In the genomic region with DNA sequence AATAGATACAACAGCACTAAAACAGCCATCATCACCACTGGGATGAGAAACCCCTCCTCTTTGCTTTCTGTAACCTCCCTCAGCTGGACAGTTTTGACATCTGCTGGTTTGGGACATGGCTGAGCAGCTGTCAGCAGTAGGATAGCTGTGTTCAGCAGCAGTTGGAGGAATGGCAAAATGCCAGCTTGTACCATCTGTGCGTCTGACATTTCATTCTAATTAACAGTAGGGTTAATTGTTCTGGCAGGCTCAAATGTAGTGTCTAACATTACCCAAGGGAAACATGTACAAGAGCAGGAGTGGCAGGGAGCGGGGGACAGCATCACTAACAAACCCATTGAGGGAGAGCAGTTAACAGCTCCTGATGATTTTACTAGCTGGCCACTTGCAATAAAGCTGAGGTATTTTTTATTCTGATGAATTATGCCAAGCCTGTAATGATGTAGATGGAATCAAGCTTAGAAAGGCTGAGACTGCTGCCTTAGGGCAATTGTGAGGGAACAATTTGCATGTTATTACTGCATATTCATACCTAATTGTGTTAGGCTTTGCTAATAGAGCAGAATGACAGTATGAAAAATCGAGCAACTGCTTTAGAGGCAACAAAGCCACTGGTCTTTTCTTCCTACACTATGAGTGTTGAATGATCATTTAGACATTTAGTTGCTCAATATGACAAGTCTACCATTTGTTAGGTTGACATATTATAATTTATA, we compare ENCODE assay signal across 8 mouse cellular contexts. TPM values are rescaled to one million over a fixed set of nuclear protein-coding genes. Genes with fewer than 3 reads are reported as not detected.
DNase-seq lines count a peak whose midpoint lies in the region; ATAC-seq and TF ChIP-seq lines count a peak whose summit lies in the region.

No protein-coding gene starts in this region.

- peak; percentile 67 for ATAC-seq in limb, embryonic 13.5 days (ENCODE audit: low FRiP score, low read depth)
- peak; percentile 87 for ATAC-seq in embryonic facial prominence, embryonic 12.5 days (ENCODE audit: insufficient number of reproducible peaks, insufficient read depth, low FRiP score, low TSS enrichment)
- peak; percentile 95 for ATAC-seq in neural tube, embryonic 11.5 days (ENCODE audit: insufficient read depth, low FRiP score, low TSS enrichment)
- no peak for ATAC-seq in liver, embryonic 12.5 days

- H3K36me3 ChIP-seq in limb, embryonic 13.5 days, result no peaks in the 10 kb centered on the region
- H3K36me3 ChIP-seq in limb, embryonic 10.5 days, result no peaks in the 10 kb centered on the region
- H3K36me3 ChIP-seq in embryonic facial prominence, embryonic 12.5 days, result no peaks in the 10 kb centered on the region
- no peaks in the 10 kb centered on the region for H3K36me3 ChIP-seq in neural tube, embryonic 11.5 days (ENCODE audit: control insufficient read depth, insufficient read depth, low read length)
- no peaks in the 10 kb centered on the region for H3K36me3 ChIP-seq in liver, embryonic 12.5 days
- H3K36me3 ChIP-seq in thymus, adult 2 months (ENCODE audit: control insufficient read depth, insufficient read depth, low read length), result no peaks in the 10 kb centered on the region

- H3K4me2 ChIP-seq in limb, embryonic 13.5 days (replicated peaks), result no peak overlapping the region
- H3K4me2 ChIP-seq in embryonic facial prominence, embryonic 12.5 days (replicated peaks), result no peak overlapping the region
- H3K4me2 ChIP-seq in neural tube, embryonic 11.5 days (ENCODE audit: low read depth), result no peak overlapping the region
- H3K4me2 ChIP-seq in liver, embryonic 12.5 days, result no peak overlapping the region

- no peak for DNase-seq in limb, embryonic 10.5 days (ENCODE audit: low spot score)
- peak; percentile 55 to 60 for DNase-seq in layer of hippocampus, adult 2 months (ENCODE audit: low spot score in 2 of 2)
- peak; percentile 54 for DNase-seq in neural tube, embryonic 11.5 days (ENCODE audit: low spot score)
- no peak for DNase-seq in spleen, adult 12 weeks (ENCODE audit: low spot score)
- no peak for DNase-seq in thymus, adult 2 months

- no peak overlapping the region for H3K9ac ChIP-seq in limb, embryonic 13.5 days
- H3K9ac ChIP-seq in embryonic facial prominence, embryonic 12.5 days, result no peak overlapping the region
- H3K9ac ChIP-seq in neural tube, embryonic 11.5 days (ENCODE audit: low read length), result no peak overlapping the region
- no peak overlapping the region for H3K9ac ChIP-seq in liver, embryonic 12.5 days

- TF ChIP-seq CTCF in layer of hippocampus, adult 2 months (conservative IDR thresholded peaks at IDR 0.05), result no peak
- no peak for TF ChIP-seq CTCF in thymus, adult 2 months (IDR thresholded peaks at IDR 0.05; ENCODE audit: borderline replicate concordance, control insufficient read depth, extremely low read depth, insufficient read depth, low read length, poor library complexity)

- no peak overlapping the region for H3K4me3 ChIP-seq in limb, embryonic 13.5 days
- no peak overlapping the region for H3K4me3 ChIP-seq in limb, embryonic 10.5 days
- no peak overlapping the region for H3K4me3 ChIP-seq in embryonic facial prominence, embryonic 12.5 days
- no peak overlapping the region for H3K4me3 ChIP-seq in layer of hippocampus, adult 2 months
- H3K4me3 ChIP-seq in neural tube, embryonic 11.5 days (ENCODE audit: low read depth, low read length), result no peak overlapping the region
- no peak overlapping the region for H3K4me3 ChIP-seq in liver, embryonic 12.5 days
- no peak overlapping the region for H3K4me3 ChIP-seq in thymus, adult 2 months (ENCODE audit: control insufficient read depth, insufficient read depth, low read length)

- H3K27ac ChIP-seq in limb, embryonic 13.5 days, result no peak overlapping the region
- H3K27ac ChIP-seq in limb, embryonic 10.5 days, result no peak overlapping the region
- no peak overlapping the region for H3K27ac ChIP-seq in embryonic facial prominence, embryonic 12.5 days
- no peak overlapping the region for H3K27ac ChIP-seq in layer of hippocampus, adult 2 months
- H3K27ac ChIP-seq in neural tube, embryonic 11.5 days (ENCODE audit: low read depth, low read length), result no peak overlapping the region
- no peak overlapping the region for H3K27ac ChIP-seq in liver, embryonic 12.5 days
- H3K27ac ChIP-seq in thymus, adult 2 months (ENCODE audit: control insufficient read depth, insufficient read depth, low read length), result no peak overlapping the region

- H3K27me3 ChIP-seq in limb, embryonic 13.5 days, result no peaks in the 10 kb centered on the region
- no peaks in the 10 kb centered on the region for H3K27me3 ChIP-seq in limb, embryonic 10.5 days (ENCODE audit: low read depth, poor library complexity, severe bottlenecking)
- no peaks in the 10 kb centered on the region for H3K27me3 ChIP-seq in embryonic facial prominence, embryonic 12.5 days
- H3K27me3 ChIP-seq in neural tube, embryonic 11.5 days (ENCODE audit: control insufficient read depth, insufficient read depth, low read length), result no peaks in the 10 kb centered on the region
- H3K27me3 ChIP-seq in liver, embryonic 12.5 days (replicated peaks), result no peaks in the 10 kb centered on the region
- no peaks in the 10 kb centered on the region for H3K27me3 ChIP-seq in thymus, adult 2 months (ENCODE audit: control insufficient read depth, insufficient read depth, low read length)

- no peaks in the 10 kb centered on the region for H3K9me3 ChIP-seq in limb, embryonic 13.5 days
- H3K9me3 ChIP-seq in limb, embryonic 10.5 days (replicated peaks), result no peaks in the 10 kb centered on the region
- no peaks in the 10 kb centered on the region for H3K9me3 ChIP-seq in embryonic facial prominence, embryonic 12.5 days
- H3K9me3 ChIP-seq in neural tube, embryonic 11.5 days (ENCODE audit: control insufficient read depth, low read length), result no peaks in the 10 kb centered on the region
- no peaks in the 10 kb centered on the region for H3K9me3 ChIP-seq in liver, embryonic 12.5 days (replicated peaks)

- WGBS in limb, embryonic 13.5 days, result 36% methylated on average over 3 of the region's 3 CpGs
- WGBS in limb, embryonic 10.5 days, result 77% methylated on average over 3 of the region's 3 CpGs
- 47% methylated on average over 3 of the region's 3 CpGs for WGBS in embryonic facial prominence, embryonic 12.5 days
- 45% methylated on average over 3 of the region's 3 CpGs for WGBS in neural tube, embryonic 11.5 days
- 57% methylated on average over 3 of the region's 3 CpGs for WGBS in liver, embryonic 12.5 days (ENCODE audit: insufficient replicate concordance)
- WGBS in thymus, adult 2 months, result 77% methylated on average over 3 of the region's 3 CpGs

- H3K4me1 ChIP-seq in limb, embryonic 13.5 days, result peaks cover 6% of the 10 kb centered on the region; the same call in 1 of the 2 replicates
- H3K4me1 ChIP-seq in limb, embryonic 10.5 days, result no peaks in the 10 kb centered on the region
- no peaks in the 10 kb centered on the region for H3K4me1 ChIP-seq in embryonic facial prominence, embryonic 12.5 days
- H3K4me1 ChIP-seq in neural tube, embryonic 11.5 days (ENCODE audit: control insufficient read depth, insufficient read depth, low read length), result no peaks in the 10 kb centered on the region
- H3K4me1 ChIP-seq in liver, embryonic 12.5 days, result no peaks in the 10 kb centered on the region
- H3K4me1 ChIP-seq in thymus, adult 2 months (replicated peaks; ENCODE audit: control insufficient read depth, insufficient read depth, low read length), result no peaks in the 10 kb centered on the region

- TF ChIP-seq POLR2A in thymus, adult 2 months (IDR thresholded peaks at IDR 0.05; ENCODE audit: control insufficient read depth, extremely low read depth, insufficient read depth, low read length, poor library complexity), result no peak

RNA-seq across cellular contexts. Expression of a gene that starts 4.3 kb away (rescaled TPM):
- polyA plus RNA-seq in limb, embryonic 13.5 days (2015; fragmentation: Nextera tagmentation; extraction: Ambion mirVana), result 14.3 and 17.6 TPM in 2 replicates
- 15.3 and 19.4 TPM in 2 replicates for polyA plus RNA-seq in limb, embryonic 10.5 days (2016; fragmentation: Nextera tagmentation; extraction: Ambion mirVana)
- polyA plus RNA-seq in embryonic facial prominence, embryonic 12.5 days (2016; fragmentation: Nextera tagmentation; extraction: Ambion mirVana), result 14.5 and 17.1 TPM in 2 replicates
- 10 to 100 TPM in 1 of 2 experiments, 1 to 10 TPM in 1; 5.8 to 16.2 TPM for total RNA-seq in layer of hippocampus, adult 2 months (2021)
- 12.8 and 14.6 TPM in 2 replicates for polyA plus RNA-seq in neural tube, embryonic 11.5 days (2014; fragmentation: Nextera tagmentation; extraction: Ambion mirVana)
- 9.4 and 11.0 TPM in 2 replicates for polyA plus RNA-seq in liver, embryonic 12.5 days (2016; fragmentation: Nextera tagmentation; extraction: Ambion mirVana)
- 1.1 and 2.3 TPM in 2 replicates for polyA plus RNA-seq in thymus, adult 2 months (2012; rRNA removed)

Comparison
In these comparisons a context has a peak if more than half of its experiments do, and no peak if none do; other contexts are left out.
1. DNase-seq: peak in layer of hippocampus, adult 2 months (2 of 2) and neural tube, embryonic 11.5 days (single experiment); none in limb, embryonic 10.5 days (single experiment), spleen, adult 12 weeks (single experiment) and thymus, adult 2 months (single experiment).